Mouse (Mus musculus): ENCODE results near the gene Tecpr2.

- TF ChIP-seq CTCF (IDR thresholded peaks at IDR 0.05; ENCODE audit: insufficient read depth, low read length) (no peak), POLR2A (IDR thresholded peaks at IDR 0.05; ENCODE audit: borderline replicate concordance, extremely low read depth, low read depth, low read length) (no peak)
Observed at GRCm38 (mm10) chr12:110888106-110888505, 958 bp upstream of the Tecpr2 start.
